Mouse (Mus musculus): ENCODE data around the gene Eef2k. TPM values are rescaled to one million over a fixed set of nuclear protein-coding genes. Genes with fewer than 3 reads are reported as not detected.
A peak's percentile ranks its signal among the peaks of the same experiment; 100 is the strongest.

Gene Eef2k
- total RNA-seq (2021) = 10 to 100 TPM; 28.6 to 30.7 TPM

GRCm38 (mm10) chr7:120842345-120843036, at the start of gene Eef2k:
Gene Eef2k (plus strand): TSS chr7:120842831.
- peak; percentile 87 to 92 for DNase-seq (ENCODE audit: low spot score in 2 of 2)
- intact Hi-C loops (cut with DNase I) = loop anchor here (2.0 to 5.0 kb wide), 3 partner anchors 40 to 190 kb away; partner anchors contain the start of genes Mettl9 and Polr3e

- intact Hi-C loops (cut with DNase I) = no loop called here
- DNase-seq (ENCODE audit: low spot score in 2 of 2) = no peak
Measured at GRCm38 (mm10) chr7:120795544-120795943, 47.1 kb upstream of the Eef2k start.

GRCm38 (mm10) chr7:120796369-120796768, 46.3 kb upstream of the Eef2k start:
- intact Hi-C loops (cut with DNase I) = no loop called here
- no peak for DNase-seq (ENCODE audit: low spot score in 2 of 2)

- DNase-seq (ENCODE audit: low spot score in 2 of 2) = peak in 1 of 2 experiments; percentile 65
- intact Hi-C loops (cut with DNase I) = no loop called here
Measured at GRCm38 (mm10) chr7:120803268-120803667, 39.4 kb upstream of the Eef2k start.

- DNase-seq (ENCODE audit: low spot score in 2 of 2) = no peak
- intact Hi-C loops (cut with DNase I) = loop anchor here (5.0 kb wide), 1 partner anchor 47 kb away; no protein-coding TSS in a partner anchor
Measured at GRCm38 (mm10) chr7:120809705-120810104, 32.9 kb upstream of the Eef2k start.

GRCm38 (mm10) chr7:120811834-120812415, 30.7 kb upstream of the Eef2k start, which contains the start of gene Gm5737:
Gene Gm5737 (plus strand): TSS chr7:120812365.
- DNase-seq (ENCODE audit: low spot score in 2 of 2) = no peak
- intact Hi-C loops (cut with DNase I) = loop anchor here (5.0 kb wide), 1 partner anchor 50 kb away; no protein-coding TSS in a partner anchor

- intact Hi-C loops (cut with DNase I) = no loop called here
- DNase-seq (ENCODE audit: low spot score in 2 of 2) = no peak
Measured at GRCm38 (mm10) chr7:120817552-120817951, 25.1 kb upstream of the Eef2k start.

GRCm38 (mm10) chr7:120819386-120819785, 23.2 kb upstream of the Eef2k start:
- intact Hi-C loops (cut with DNase I) = no loop called here
- no peak for DNase-seq (ENCODE audit: low spot score in 2 of 2)

- intact Hi-C loops (cut with DNase I) = loop anchor here (1.0 to 5.0 kb wide), 3 partner anchors 66 to 188 kb away; partner anchors contain the start of genes Pdzd9 and Uqcrc2
- DNase-seq (ENCODE audit: low spot score in 2 of 2) = peak; percentile 63 to 71
Measured at GRCm38 (mm10) chr7:120823248-120823647, 19.4 kb upstream of the Eef2k start.

GRCm38 (mm10) chr7:120825097-120825496, 17.5 kb upstream of the Eef2k start:
- intact Hi-C loops (cut with DNase I) = loop anchor here (1.0 kb wide), 1 partner anchor 113 kb away; no protein-coding TSS in a partner anchor
- DNase-seq (ENCODE audit: low spot score in 2 of 2) = peak; percentile 34 to 78

- intact Hi-C loops (cut with DNase I) = no loop called here
- DNase-seq (ENCODE audit: low spot score in 2 of 2) = no peak
Measured at GRCm38 (mm10) chr7:120826408-120826807, 16.2 kb upstream of the Eef2k start.

GRCm38 (mm10) chr7:120830431-120831381, 11.9 kb upstream of the Eef2k start:
- intact Hi-C loops (cut with DNase I) = loop anchor here (10.0 kb wide), 1 partner anchor 234 kb away; no protein-coding TSS in a partner anchor
- DNase-seq (ENCODE audit: low spot score in 2 of 2) = peak; percentile 48 to 72

- intact Hi-C loops (cut with DNase I) = loop anchor here (10.0 kb wide), 1 partner anchor 230 kb away; no protein-coding TSS in a partner anchor
Measured at GRCm38 (mm10) chr7:120834426-120834825, 8.2 kb upstream of the Eef2k start.

GRCm38 (mm10) chr7:120834863-120835372, 7.7 kb upstream of the Eef2k start:
- intact Hi-C loops (cut with DNase I) = loop anchor here (1.0 to 10.0 kb wide), 2 partner anchors 82 to 230 kb away; partner anchors contain the start of gene Polr3e
- DNase-seq (ENCODE audit: low spot score in 2 of 2) = peak; percentile 67 to 86

More at GRCm38 (mm10) chr7:120834426-120834825, 8.2 kb upstream of the Eef2k start:
- DNase-seq (ENCODE audit: low spot score in 2 of 2) = no peak

- DNase-seq (ENCODE audit: low spot score in 2 of 2) = peak; percentile 97
- intact Hi-C loops (cut with DNase I) = loop anchor here (1.0 to 10.0 kb wide), 2 partner anchors 82 to 229 kb away; partner anchors contain the start of gene Polr3e
Measured at GRCm38 (mm10) chr7:120835449-120836359, 6.9 kb upstream of the Eef2k start.

- intact Hi-C loops (cut with DNase I) = loop anchor here (10.0 kb wide), 1 partner anchor 228 kb away; no protein-coding TSS in a partner anchor
- no peak for DNase-seq (ENCODE audit: low spot score in 2 of 2)
Measured at GRCm38 (mm10) chr7:120836361-120836760, 6.3 kb upstream of the Eef2k start.

GRCm38 (mm10) chr7:120838436-120839160, 4.0 kb upstream of the Eef2k start:
- intact Hi-C loops (cut with DNase I) = loop anchor here (10.0 kb wide), 1 partner anchor 226 kb away; no protein-coding TSS in a partner anchor
- DNase-seq (ENCODE audit: low spot score in 2 of 2) = no peak
